ENCODE assay signal across 24 mouse cellular contexts in genomic region chr12:69082051-69082450, GRCm38 (mm10).
DNase-seq lines count a peak whose midpoint lies in the region; ATAC-seq and TF ChIP-seq lines count a peak whose summit lies in the region.
"Had no signal": no experiment of that assay in that cellular context is flagged by ENCODE, and none has a peak within 500 bp of the region (broad histone marks: within the 10 kb centered on the region; RNA-seq: fewer than 3 reads in every experiment).

No protein-coding gene starts in this region.

- ATAC-seq in midbrain, embryonic 11.5 days (ENCODE audit: low FRiP score): no peak
- ATAC-seq in midbrain, embryonic 14.5 days (ENCODE audit: low FRiP score, low TSS enrichment): no peak
- ATAC-seq in embryonic facial prominence, embryonic 11.5 days (replicated peaks; ENCODE audit: insufficient number of reproducible peaks, low FRiP score, low TSS enrichment, low read depth): no peak
- ATAC-seq: CD4-positive, CD25-positive, alpha-beta regulatory T cell, adult 4 months; liver, embryonic 12.5 days; midbrain, embryonic 16.5 days had no signal

- H3K4me2 ChIP-seq in midbrain, embryonic 11.5 days: no peak overlapping the region
- H3K4me2 ChIP-seq in midbrain, embryonic 14.5 days (ENCODE audit: low read length): no peak overlapping the region
- H3K4me2 ChIP-seq in embryonic facial prominence, embryonic 11.5 days (ENCODE audit: low read depth, low read length): no peak overlapping the region
- H3K4me2 ChIP-seq: heart, embryonic 13.5 days; hindbrain, embryonic 14.5 days; limb, embryonic 13.5 days; liver, embryonic 12.5 days had no signal

- DNase-seq in heart, adult 11 months: peak; percentile 28
- no peak for DNase-seq in heart, adult 8-10 months (ENCODE audit: low spot score)
- peak; percentile 86 for DNase-seq in midbrain, embryonic 11.5 days (ENCODE audit: low spot score, missing footprints)
- no peak for DNase-seq in midbrain, embryonic 14.5 days
- DNase-seq in embryonic facial prominence, embryonic 11.5 days (ENCODE audit: low spot score): peak; percentile 46
- peak; percentile 27 for DNase-seq in mesoderm, embryonic 11.5 days (ENCODE audit: low read depth, low spot score)
- DNase-seq in layer of hippocampus, adult 2 months (ENCODE audit: low spot score in 2 of 2): no peak
- no peak for DNase-seq in frontal cortex, postnatal 14 days (ENCODE audit: low spot score in 2 of 2)
- DNase-seq: adrenal gland, postnatal 14 days; cerebellum, adult 8-10 months; gastrocnemius, postnatal 10 days; heart, adult 18-20 months; heart, postnatal 14 days; kidney, adult 8-10 months; lung, adult 18-20 months; lung, postnatal 10 days; thymus, adult 18-20 months; thymus, postnatal 36 days had no signal

- 0 out of 2 replicates have a peak, but pooled peaks cover 3% of the 10 kb centered on the region for H3K4me1 ChIP-seq in midbrain, embryonic 11.5 days (ENCODE audit: control insufficient read depth, insufficient read depth, low read length)
- peaks cover 10% of the 10 kb centered on the region for H3K4me1 ChIP-seq in midbrain, embryonic 14.5 days (ENCODE audit: control insufficient read depth, insufficient read depth, low read length)
- no peaks in the 10 kb centered on the region for H3K4me1 ChIP-seq in embryonic facial prominence, embryonic 11.5 days (ENCODE audit: control insufficient read depth, insufficient read depth, low read length)
- H3K4me1 ChIP-seq: liver, embryonic 12.5 days had no signal

- WGBS in midbrain, embryonic 11.5 days: 38% methylated on average over 6 of the region's 6 CpGs
- 20% methylated on average over 6 of the region's 6 CpGs for WGBS in midbrain, embryonic 14.5 days
- WGBS in embryonic facial prominence, embryonic 11.5 days: 25% methylated on average over 6 of the region's 6 CpGs

- no peaks in the 10 kb centered on the region for H3K36me3 ChIP-seq in midbrain, embryonic 11.5 days (ENCODE audit: control insufficient read depth, insufficient read depth, low read length)
- H3K36me3 ChIP-seq in midbrain, embryonic 14.5 days (ENCODE audit: control insufficient read depth, insufficient read depth, low read length): no peaks in the 10 kb centered on the region
- no peaks in the 10 kb centered on the region for H3K36me3 ChIP-seq in embryonic facial prominence, embryonic 11.5 days (replicated peaks; ENCODE audit: control insufficient read depth, insufficient read depth, low read depth, low read length)
- H3K36me3 ChIP-seq: heart, embryonic 13.5 days; limb, embryonic 13.5 days; liver, embryonic 12.5 days had no signal

- no peak overlapping the region for H3K4me3 ChIP-seq in midbrain, embryonic 11.5 days (ENCODE audit: low read depth, low read length)
- no peak overlapping the region for H3K4me3 ChIP-seq in midbrain, embryonic 14.5 days (replicated peaks; ENCODE audit: low read depth, low read length)
- no peak overlapping the region for H3K4me3 ChIP-seq in embryonic facial prominence, embryonic 11.5 days (ENCODE audit: low read depth, low read length)
- H3K4me3 ChIP-seq in layer of hippocampus, adult 2 months: no peak overlapping the region
- H3K4me3 ChIP-seq: heart, embryonic 13.5 days; limb, embryonic 13.5 days; liver, embryonic 12.5 days had no signal

- TF ChIP-seq CTCF in layer of hippocampus, adult 2 months (conservative IDR thresholded peaks at IDR 0.05): no peak

- H3K9ac ChIP-seq in midbrain, embryonic 11.5 days (ENCODE audit: low read length): no peak overlapping the region
- no peak overlapping the region for H3K9ac ChIP-seq in midbrain, embryonic 14.5 days (replicated peaks; ENCODE audit: low read length)
- H3K9ac ChIP-seq in embryonic facial prominence, embryonic 11.5 days (replicated peaks; ENCODE audit: low read length): no peak overlapping the region
- H3K9ac ChIP-seq: heart, embryonic 13.5 days; hindbrain, embryonic 14.5 days; limb, embryonic 13.5 days; liver, embryonic 12.5 days had no signal

- H3K27ac ChIP-seq in midbrain, embryonic 11.5 days (ENCODE audit: low read depth, low read length): no peak overlapping the region
- H3K27ac ChIP-seq in midbrain, embryonic 14.5 days (replicated peaks; ENCODE audit: low read depth, low read length): no peak overlapping the region
- H3K27ac ChIP-seq in embryonic facial prominence, embryonic 11.5 days (replicated peaks; ENCODE audit: low read depth, low read length): no peak overlapping the region
- H3K27ac ChIP-seq in layer of hippocampus, adult 2 months: no peak overlapping the region
- H3K27ac ChIP-seq: heart, embryonic 13.5 days; hindbrain, embryonic 14.5 days; limb, embryonic 13.5 days; liver, embryonic 12.5 days had no signal

- H3K9me3 ChIP-seq in midbrain, embryonic 11.5 days (ENCODE audit: control insufficient read depth, low read length): no peaks in the 10 kb centered on the region
- H3K9me3 ChIP-seq in midbrain, embryonic 14.5 days (ENCODE audit: control insufficient read depth, low read length): no peaks in the 10 kb centered on the region
- no peaks in the 10 kb centered on the region for H3K9me3 ChIP-seq in embryonic facial prominence, embryonic 11.5 days (replicated peaks; ENCODE audit: control insufficient read depth, low read length)
- H3K9me3 ChIP-seq: heart, embryonic 13.5 days; limb, embryonic 13.5 days; liver, embryonic 12.5 days had no signal

- no peaks in the 10 kb centered on the region for H3K27me3 ChIP-seq in midbrain, embryonic 11.5 days (ENCODE audit: control insufficient read depth, insufficient read depth, low read length)
- H3K27me3 ChIP-seq in midbrain, embryonic 14.5 days (ENCODE audit: control insufficient read depth, insufficient read depth, low read length): no peaks in the 10 kb centered on the region
- H3K27me3 ChIP-seq in embryonic facial prominence, embryonic 11.5 days (ENCODE audit: control insufficient read depth, insufficient read depth, low read length): no peaks in the 10 kb centered on the region
- H3K27me3 ChIP-seq: heart, embryonic 13.5 days; limb, embryonic 13.5 days; liver, embryonic 12.5 days had no signal

Comparison
In these comparisons a context has a peak if more than half of its experiments do, and no peak if none do; other contexts are left out.
1. DNase-seq: peak in heart, adult 11 months (single experiment), midbrain, embryonic 11.5 days (single experiment), embryonic facial prominence, embryonic 11.5 days (single experiment) and mesoderm, embryonic 11.5 days (single experiment); none in heart, adult 8-10 months (single experiment), midbrain, embryonic 14.5 days (single experiment), layer of hippocampus, adult 2 months (0 of 2) and frontal cortex, postnatal 14 days (0 of 2).